Mouse (Mus musculus) limb, embryonic 10.5 days (tissue): ENCODE data around the gene Klf11. TPM values are rescaled to one million over a fixed set of nuclear protein-coding genes. Genes with fewer than 3 reads are reported as not detected.
"Not testable (repeated sequence)": the region's sequence is repeated elsewhere in the genome, so short reads cannot be mapped to it uniquely, and the experiment has no call there.

Experiments used
- DNase-seq: peaks from one replicate; pipeline ENCODE4 v3.0.0-alpha.2; 2017; ENCODE audit warnings: low spot score
- H3K27ac ChIP-seq: fragments of 300-500 bp; sonication (generic); 2 replicates; pipeline ENCODE4 v1.5.1; 2016; ENCODE audit warnings: mild to moderate bottlenecking
- H3K27me3 ChIP-seq: fragments of 300-500 bp; sonication (generic); 2 replicates; pipeline ENCODE4 v1.6.1; 2016; ENCODE audit warnings: low read depth, mild to moderate bottlenecking; ENCODE audit not compliant: poor library complexity, severe bottlenecking
- H3K36me3 ChIP-seq: fragments of 300-500 bp; sonication (generic); 2 replicates; pipeline ENCODE4 v1.6.1; 2016; ENCODE audit warnings: mild to moderate bottlenecking, moderate library complexity
- H3K4me1 ChIP-seq: fragments of 300-500 bp; sonication (generic); 2 replicates; pipeline ENCODE4 v1.6.1; 2016
- H3K4me3 ChIP-seq: fragments of 300-500 bp; sonication (generic); 2 replicates; pipeline ENCODE4 v1.5.1; 2016; ENCODE audit warnings: mild to moderate bottlenecking, moderate library complexity
- H3K9me3 ChIP-seq: fragments of 300-500 bp; sonication (generic); replicated peaks from 2 replicates; pipeline ENCODE4 v1.6.1; 2016; ENCODE audit warnings: mild to moderate bottlenecking
- WGBS: fragments of 180-500 bp; shearing (Covaris S2); methylation state at CpG from one replicate; pipeline ENCODE4 v1.1.7; 2016; 5-methylcytosine and 5-hydroxymethylcytosine counted together
- polyA plus RNA-seq: library from polyadenylated mRNA; unstranded; fragments of >200 nt; fragmentation: Nextera tagmentation; extraction: Ambion mirVana; gene quantifications from 2 replicates; pipeline ENCODE4 v1.2.1, GENCODE M21; 2016

Klf11 gene
- polyA plus RNA-seq, 1 experiment from 2014 or later: 9.5 TPM

DNA sequence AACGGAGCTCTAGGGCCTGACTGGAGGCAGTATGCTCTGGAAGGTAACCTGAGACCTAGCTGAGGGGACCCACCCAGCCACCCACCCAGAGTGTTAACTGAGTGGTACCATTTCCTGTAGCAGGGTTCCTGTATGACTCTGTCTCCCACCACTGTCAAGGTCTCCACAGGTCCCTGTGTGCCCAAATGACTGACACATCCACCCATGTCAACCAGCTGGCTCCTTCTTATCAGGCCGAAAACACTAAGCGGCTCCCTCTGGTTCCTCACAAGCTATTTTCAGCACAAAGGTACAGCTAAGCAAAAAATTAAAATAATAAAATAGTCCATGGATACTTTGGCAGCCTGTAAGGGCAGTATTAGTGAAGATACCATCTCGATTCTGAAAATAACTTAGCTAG is 16.9 kb upstream of the Klf11 start:
- Histone ChIP-seq H3K36me3 (no peaks in the 10 kb centered on the region), H3K4me1 (peaks cover 8% of the 10 kb centered on the region), H3K9me3 (no peaks in the 10 kb centered on the region), H3K4me3 (no peak overlapping the region), H3K27me3 (no peaks in the 10 kb centered on the region), H3K27ac (no peak overlapping the region)
- DNase-seq: no peak
- 87% methylated on average over 4 of the region's 4 CpGs for WGBS

DNA sequence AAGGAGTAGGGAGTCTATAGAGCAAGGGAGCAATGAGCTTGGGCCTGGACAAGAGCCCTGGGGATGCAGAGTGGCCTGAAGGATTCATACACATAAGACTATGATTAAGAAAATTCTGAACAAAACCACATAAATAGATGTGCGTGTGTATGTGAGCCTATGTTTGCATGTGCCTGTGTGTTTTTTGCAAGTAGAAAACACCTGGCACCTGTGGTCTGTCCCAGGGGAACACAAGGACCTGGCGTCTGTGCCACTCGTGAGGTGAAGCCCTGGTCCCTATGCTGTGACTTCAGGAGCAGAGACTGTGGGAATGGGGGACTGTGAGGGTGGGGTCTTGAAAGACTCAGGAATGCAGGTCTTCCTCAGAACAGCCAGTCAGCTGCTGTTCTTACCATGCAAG is 16.4 kb upstream of the Klf11 start:
- Histone ChIP-seq H3K4me3 (no peak overlapping the region), H3K27ac (no peak overlapping the region), H3K36me3 (no peaks in the 10 kb centered on the region), H3K9me3 (no peaks in the 10 kb centered on the region), H3K4me1 (peaks cover 8% of the 10 kb centered on the region), H3K27me3 (no peaks in the 10 kb centered on the region)
- 86% methylated on average over 3 of the region's 3 CpGs for whole genome bisulfite sequencing
- no peak for DNase-seq

- DNase-seq, H3K9me3 ChIP-seq, H3K36me3 ChIP-seq, H3K27me3 ChIP-seq, H3K27ac ChIP-seq, H3K4me1 ChIP-seq, H3K4me3 ChIP-seq: not testable (repeated sequence)
- 97% methylated on average over 10 of the region's 10 CpGs for WGBS
Observed at GRCm38 (mm10) chr12:24638787-24639186, 12.3 kb upstream of the Klf11 start.

DNA sequence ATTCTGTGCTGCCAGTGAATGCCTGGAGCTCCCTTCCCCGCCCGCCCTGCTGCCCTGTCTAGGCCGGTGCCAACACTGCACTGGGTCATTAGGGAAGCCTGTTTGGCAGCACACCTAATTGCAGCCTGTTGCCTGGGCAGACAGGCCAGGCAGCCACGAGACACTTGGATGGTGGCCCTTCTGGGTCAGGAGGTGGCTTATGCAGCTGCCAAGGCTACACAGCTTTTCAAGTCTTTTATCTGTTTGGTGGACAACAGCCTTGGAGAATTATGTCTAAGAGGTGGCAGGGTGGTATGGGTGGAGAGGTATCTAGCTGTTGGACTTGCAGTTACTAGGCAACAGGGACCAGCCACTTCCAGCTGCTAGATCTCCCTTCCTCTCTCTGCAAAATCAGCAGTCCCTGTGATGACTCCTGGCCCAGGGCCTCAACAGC is 8.7 kb upstream of the Klf11 start:
- no peaks in the 10 kb centered on the region for H3K9me3 ChIP-seq
- H3K4me3 ChIP-seq: no peak overlapping the region
- H3K36me3 ChIP-seq: no peaks in the 10 kb centered on the region
- 79% methylated on average over 4 of the region's 4 CpGs for WGBS
- H3K27ac ChIP-seq: no peak overlapping the region
- peaks cover 2% of the 10 kb centered on the region; the same call in 1 of the 2 replicates for H3K4me1 ChIP-seq
- DNase-seq: no peak
- H3K27me3 ChIP-seq: no peaks in the 10 kb centered on the region

GRCm38 (mm10) chr12:24644125-24644571 is 6.9 kb upstream of the Klf11 start:
- peaks cover 2% of the 10 kb centered on the region; the same call in 1 of the 2 replicates for H3K4me1 ChIP-seq
- H3K27ac ChIP-seq: no peak overlapping the region
- no peaks in the 10 kb centered on the region for H3K27me3 ChIP-seq
- 55% methylated on average over 1 of the region's 1 CpGs for WGBS
- H3K4me3 ChIP-seq: no peak overlapping the region
- no peaks in the 10 kb centered on the region for H3K9me3 ChIP-seq
- DNase-seq: no peak
- H3K36me3 ChIP-seq: no peaks in the 10 kb centered on the region

- Histone ChIP-seq H3K27me3 (no peaks in the 10 kb centered on the region), H3K36me3 (no peaks in the 10 kb centered on the region), H3K27ac (no peak overlapping the region), H3K4me1 (peaks cover 11% of the 10 kb centered on the region), H3K9me3 (no peaks in the 10 kb centered on the region), H3K4me3 (no peak overlapping the region)
- WGBS: 80% methylated on average over 6 of the region's 6 CpGs
- DNase-seq: no peak
Observed at GRCm38 (mm10) chr12:24645901-24646300, 5.2 kb upstream of the Klf11 start.

DNA sequence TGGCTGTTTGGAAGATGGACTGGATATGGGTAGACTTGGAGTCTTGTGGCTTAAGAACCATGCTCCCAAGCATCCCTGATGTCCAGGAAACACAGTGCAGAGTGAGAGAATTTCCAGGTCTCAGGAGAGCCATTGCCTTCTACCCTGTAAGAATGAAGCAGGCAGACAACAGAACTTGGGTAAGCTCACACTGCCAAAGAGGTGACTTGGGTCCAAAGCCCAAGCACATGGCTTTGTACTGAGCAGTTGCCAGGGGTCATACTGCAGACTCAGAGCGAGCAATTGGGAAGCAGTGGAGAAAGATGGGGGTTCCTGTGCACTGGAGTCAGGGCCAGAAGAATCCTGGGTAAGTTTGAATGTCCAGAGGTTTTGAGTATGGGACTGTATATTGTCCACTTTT is 3.0 kb upstream of the Klf11 start:
- Histone ChIP-seq H3K27ac (no peak overlapping the region), H3K9me3 (no peaks in the 10 kb centered on the region), H3K36me3 (no peaks in the 10 kb centered on the region), H3K4me3 (no peak overlapping the region), H3K4me1 (peaks cover 24% of the 10 kb centered on the region), H3K27me3 (no peaks in the 10 kb centered on the region)
- no peak for DNase-seq
- WGBS: 86% methylated on average over 1 of the region's 1 CpGs

GRCm38 (mm10) chr12:24650415-24651062 is 535 bp upstream of the Klf11 start:
- peaks cover 24% of the 10 kb centered on the region for H3K4me1 ChIP-seq
- peak overlapping the region; percentile 94 for H3K4me3 ChIP-seq
- H3K9me3 ChIP-seq: no peaks in the 10 kb centered on the region
- H3K27ac ChIP-seq: peak overlapping the region; percentile 99
- peaks cover 23% of the 10 kb centered on the region for H3K36me3 ChIP-seq
- no peaks in the 10 kb centered on the region for H3K27me3 ChIP-seq
- no peak for DNase-seq
- 4% methylated on average over 22 of the region's 22 CpGs for whole genome bisulfite sequencing

DNA sequence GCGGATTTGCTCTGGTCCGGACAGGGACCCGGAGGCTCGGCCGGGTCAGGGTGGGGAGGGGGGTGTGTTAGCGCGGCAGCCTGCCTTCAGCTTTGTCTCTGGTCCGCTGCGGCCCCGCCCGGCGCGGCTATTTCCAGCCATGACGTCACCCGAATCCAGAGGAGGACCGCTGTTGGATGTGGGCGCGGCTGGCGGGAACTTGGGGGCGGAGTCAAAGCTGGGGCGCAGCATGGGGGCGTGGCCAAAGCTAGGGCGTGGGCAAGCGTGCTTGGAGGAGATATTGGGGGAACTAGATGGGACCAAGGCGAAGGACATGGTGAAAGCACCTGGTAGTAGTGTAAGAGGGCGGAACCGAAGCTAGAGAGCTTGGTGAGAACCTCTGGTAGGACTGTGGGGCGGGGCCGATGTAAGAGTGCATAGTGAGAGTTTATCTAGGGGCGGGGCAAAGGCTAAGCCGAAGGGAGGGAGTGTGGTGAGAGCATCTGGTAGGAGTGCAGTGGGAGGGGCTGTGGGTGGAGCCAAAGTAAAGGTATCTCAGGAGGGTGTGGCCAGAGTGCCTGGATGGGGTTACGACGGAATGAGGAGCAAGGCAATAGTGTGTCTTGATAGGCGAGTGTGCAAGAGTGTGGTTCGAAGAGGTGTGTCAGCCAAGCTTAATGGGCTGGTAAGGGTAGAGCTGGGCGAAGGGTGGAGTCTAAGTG is 718 bp downstream of the Klf11 start:
- WGBS: under 1% methylated on average over 36 of the region's 36 CpGs
- no peaks in the 10 kb centered on the region for H3K9me3 ChIP-seq
- DNase-seq: peak; percentile 96
- H3K4me1 ChIP-seq: peaks cover 24% of the 10 kb centered on the region
- H3K36me3 ChIP-seq: peaks cover 35% of the 10 kb centered on the region
- peak overlapping the region; percentile 99 for H3K27ac ChIP-seq
- no peaks in the 10 kb centered on the region for H3K27me3 ChIP-seq
- peak overlapping the region; percentile 94 for H3K4me3 ChIP-seq

DNA sequence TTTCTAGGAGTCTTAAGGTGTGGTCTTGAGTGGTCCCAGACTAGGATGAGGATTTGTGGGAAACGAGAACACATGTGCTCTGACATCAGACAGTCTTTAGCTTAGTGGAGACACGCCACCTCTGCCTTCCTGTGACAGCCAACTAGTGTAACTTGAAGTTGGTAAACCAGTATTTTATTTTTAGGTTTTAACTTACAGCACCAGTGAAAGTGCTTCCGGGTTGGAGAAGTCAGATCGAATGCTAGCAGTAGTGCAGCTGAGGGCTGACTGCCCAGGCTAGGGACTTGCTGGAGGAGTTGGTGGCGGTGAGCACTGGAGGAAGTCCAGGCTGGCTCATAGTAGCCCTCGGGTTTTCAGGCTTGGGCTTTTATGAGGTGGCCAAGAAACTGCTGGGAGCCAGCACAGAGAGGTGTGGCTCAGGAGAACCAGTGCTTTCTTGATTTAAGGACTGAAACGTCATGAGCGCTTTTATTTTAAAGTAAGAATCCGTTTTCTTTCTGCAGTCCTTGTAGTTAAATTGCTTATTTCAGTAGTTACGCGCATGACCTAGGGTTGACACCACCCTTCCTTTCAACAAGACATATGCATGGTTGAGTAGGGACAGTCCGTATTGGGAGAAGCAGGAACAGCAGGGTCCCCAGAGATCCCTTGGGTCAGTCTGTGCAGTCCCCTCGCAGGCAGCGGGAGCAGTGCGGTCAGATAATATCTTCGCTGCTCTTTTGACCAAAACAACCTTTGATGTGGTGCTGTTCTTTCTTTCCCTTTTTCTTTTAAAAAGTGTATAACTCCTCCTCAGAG is 3.2 kb downstream of the Klf11 start:
- H3K4me3 ChIP-seq: no peak overlapping the region
- H3K9me3 ChIP-seq: no peaks in the 10 kb centered on the region
- no peak for DNase-seq
- H3K27me3 ChIP-seq: no peaks in the 10 kb centered on the region
- WGBS: 89% methylated on average over 16 of the region's 16 CpGs
- H3K36me3 ChIP-seq: peaks cover 60% of the 10 kb centered on the region
- no peak overlapping the region for H3K27ac ChIP-seq
- peaks cover 24% of the 10 kb centered on the region for H3K4me1 ChIP-seq

DNA sequence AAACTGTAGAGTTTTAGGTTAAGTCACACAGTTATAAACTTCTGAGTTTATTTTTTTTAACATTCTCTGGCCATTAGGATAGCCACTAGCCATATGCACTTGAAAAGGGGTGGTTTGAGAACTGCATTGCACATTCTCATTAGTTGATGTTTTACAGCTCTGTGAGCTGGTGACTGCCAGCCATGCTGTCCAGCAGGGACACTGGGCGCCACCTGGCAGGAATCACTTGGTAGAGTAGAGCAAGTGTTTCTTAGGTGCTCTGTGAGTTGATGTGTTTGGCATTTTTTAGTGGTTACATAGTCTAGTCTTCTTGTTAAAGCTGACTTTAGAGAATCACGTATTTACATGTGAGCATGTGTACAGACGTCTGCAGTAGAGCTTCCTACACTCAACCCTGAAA is 5.4 kb downstream of the Klf11 start:
- Histone ChIP-seq H3K4me1 (peaks cover 14% of the 10 kb centered on the region), H3K36me3 (peaks cover 79% of the 10 kb centered on the region), H3K9me3 (no peaks in the 10 kb centered on the region), H3K27ac (no peak overlapping the region), H3K27me3 (no peaks in the 10 kb centered on the region), H3K4me3 (no peak overlapping the region)
- DNase-seq: no peak
- 83% methylated on average over 3 of the region's 3 CpGs for WGBS

- no peaks in the 10 kb centered on the region for H3K27me3 ChIP-seq
- H3K27ac ChIP-seq: no peak overlapping the region
- 89% methylated on average over 4 of the region's 4 CpGs for WGBS
- peaks cover 85% of the 10 kb centered on the region for H3K36me3 ChIP-seq
- H3K9me3 ChIP-seq: no peaks in the 10 kb centered on the region
- no peak overlapping the region for H3K4me3 ChIP-seq
- H3K4me1 ChIP-seq: no peaks in the 10 kb centered on the region
- DNase-seq: no peak
Observed at GRCm38 (mm10) chr12:24658998-24659397, 7.9 kb downstream of the Klf11 start.

GRCm38 (mm10) chr12:24659923-24660322 is 8.8 kb downstream of the Klf11 start:
- Histone ChIP-seq H3K4me3 (no peak overlapping the region), H3K4me1 (no peaks in the 10 kb centered on the region), H3K27ac (no peak overlapping the region), H3K27me3 (no peaks in the 10 kb centered on the region), H3K9me3 (no peaks in the 10 kb centered on the region), H3K36me3 (peaks cover 75% of the 10 kb centered on the region)
- 94% methylated on average over 9 of the region's 9 CpGs for WGBS
- no peak for DNase-seq
